Mouse (Mus musculus) lung, adult 2 months (tissue): Measurements from ENCODE around the gene Dlgap5.

Experiments
- CTCF ChIP-seq: fragments of 200-500 bp; IDR thresholded peaks from 2 replicates; pipeline ENCODE4 v1.5.1; 2011; ENCODE audit warnings: mild to moderate bottlenecking, low read length, control low read depth; ENCODE audit not compliant: insufficient read depth
- POLR2A ChIP-seq: fragments of 200-500 bp; IDR thresholded peaks from 2 replicates; pipeline ENCODE4 v1.6.1; 2011; ENCODE audit warnings: low read depth, mild to moderate bottlenecking, control low read depth, low read length, borderline replicate concordance; ENCODE audit errors: extremely low read depth

DNA sequence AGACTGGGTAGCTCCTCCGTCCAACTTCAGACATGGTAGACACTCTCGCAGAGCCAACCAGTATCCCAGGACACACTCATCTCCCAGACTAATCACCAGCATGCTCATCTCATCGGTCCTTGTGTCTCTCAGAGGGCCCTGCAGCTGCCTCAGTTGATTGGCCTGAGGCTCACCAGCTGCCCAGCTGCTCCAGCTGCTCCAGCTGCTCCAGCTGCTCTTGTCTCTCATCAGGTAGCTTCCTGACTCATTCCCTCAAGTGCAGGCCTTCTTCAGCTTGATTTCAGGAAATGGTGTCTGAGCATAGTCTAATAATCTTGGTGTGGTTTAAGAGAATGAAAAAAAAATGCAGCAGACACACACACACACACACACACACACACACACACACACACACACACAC is 61.6 kb downstream of the Dlgap5 start:
- TF ChIP-seq CTCF (no peak), POLR2A (no peak)
